Mouse (Mus musculus): ENCODE data around the gene Taf11. TPM values are rescaled to one million over a fixed set of nuclear protein-coding genes. Genes with fewer than 3 reads are reported as not detected.

The Taf11 gene
- total RNA-seq, 2 experiments from 2014 or later, result 14.0 to 19.1 TPM

DNA sequence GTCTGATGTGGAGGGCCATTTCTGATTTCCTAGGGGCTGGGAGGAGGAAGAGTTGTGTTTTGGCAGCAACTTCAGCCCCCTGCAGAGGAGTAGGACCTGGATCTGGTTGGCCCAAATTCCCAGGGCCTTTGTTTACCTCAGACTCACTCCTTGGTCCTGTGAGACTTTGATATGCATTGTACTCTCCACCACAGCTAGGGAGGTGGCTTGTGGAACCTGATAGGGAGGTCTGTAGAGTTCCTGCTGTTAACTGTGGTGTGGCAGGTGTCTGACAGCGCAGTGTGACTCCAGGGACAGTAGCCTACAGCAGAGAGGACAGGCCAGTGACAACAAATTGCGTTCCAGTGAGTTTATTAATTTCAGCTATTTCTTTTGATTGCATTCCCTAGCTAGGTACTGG lies 50.5 kb downstream of the Taf11 start:
- intact Hi-C loops (cut with DNase I), result loop anchor here (2.0 to 5.0 kb wide), 2 partner anchors 48 to 113 kb away; no protein-coding TSS in a partner anchor
- no peak for TF ChIP-seq CTCF (IDR thresholded peaks at IDR 0.05)
- no peak for DNase-seq
- Histone ChIP-seq H3K4me3 (no peak overlapping the region), H3K27ac (peak overlapping the region; percentile 1; the same call in 1 of the 2 replicates)

DNA sequence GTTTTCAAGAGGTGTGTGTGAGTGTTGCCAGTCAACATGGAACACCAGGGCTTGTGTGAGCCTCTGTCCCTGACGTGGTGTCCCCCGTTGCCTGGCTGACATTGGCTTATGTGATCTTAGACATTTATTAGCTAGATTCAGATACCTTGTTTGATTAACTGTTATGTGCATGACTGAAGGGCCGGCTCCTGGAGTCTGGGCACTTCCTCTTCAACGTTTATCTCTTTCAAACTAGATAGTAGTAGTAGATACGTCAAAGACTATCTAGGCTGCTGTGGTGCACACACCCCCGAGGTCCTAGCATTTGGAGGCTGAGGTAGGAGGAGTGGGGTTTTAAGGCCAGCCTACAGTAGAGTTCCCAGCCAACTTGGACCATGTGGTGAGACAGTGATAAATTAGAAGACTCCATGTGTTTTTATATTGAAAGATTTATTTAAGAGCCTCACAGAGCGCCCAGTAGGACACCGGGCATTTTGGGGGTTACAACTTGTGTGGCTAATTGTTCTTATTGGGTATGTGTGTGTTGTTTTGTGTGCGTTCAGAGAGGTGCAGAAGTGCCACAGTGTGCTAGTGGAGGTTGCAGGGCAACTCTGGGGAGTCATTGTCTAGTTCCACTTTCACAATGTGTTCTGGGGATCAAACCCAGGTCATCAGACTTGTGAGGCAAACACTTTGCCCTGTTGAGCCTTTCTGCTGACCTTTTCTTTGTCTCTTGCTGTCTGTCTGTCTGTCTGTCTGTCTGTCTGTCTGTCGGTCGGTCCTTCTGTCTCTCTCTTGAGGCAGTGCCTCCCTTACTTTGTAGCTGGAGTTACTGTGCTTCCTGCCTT lies 51.8 kb downstream of the Taf11 start:
- no peak for TF ChIP-seq CTCF (IDR thresholded peaks at IDR 0.05)
- no peak for DNase-seq
- H3K4me3 ChIP-seq, result peak overlapping the region; percentile 80
- intact Hi-C loops (cut with DNase I), result loop anchor here (2.0 to 5.0 kb wide), 2 partner anchors 49 to 114 kb away; no protein-coding TSS in a partner anchor
- peak overlapping the region; percentile 96 for H3K27ac ChIP-seq

DNA sequence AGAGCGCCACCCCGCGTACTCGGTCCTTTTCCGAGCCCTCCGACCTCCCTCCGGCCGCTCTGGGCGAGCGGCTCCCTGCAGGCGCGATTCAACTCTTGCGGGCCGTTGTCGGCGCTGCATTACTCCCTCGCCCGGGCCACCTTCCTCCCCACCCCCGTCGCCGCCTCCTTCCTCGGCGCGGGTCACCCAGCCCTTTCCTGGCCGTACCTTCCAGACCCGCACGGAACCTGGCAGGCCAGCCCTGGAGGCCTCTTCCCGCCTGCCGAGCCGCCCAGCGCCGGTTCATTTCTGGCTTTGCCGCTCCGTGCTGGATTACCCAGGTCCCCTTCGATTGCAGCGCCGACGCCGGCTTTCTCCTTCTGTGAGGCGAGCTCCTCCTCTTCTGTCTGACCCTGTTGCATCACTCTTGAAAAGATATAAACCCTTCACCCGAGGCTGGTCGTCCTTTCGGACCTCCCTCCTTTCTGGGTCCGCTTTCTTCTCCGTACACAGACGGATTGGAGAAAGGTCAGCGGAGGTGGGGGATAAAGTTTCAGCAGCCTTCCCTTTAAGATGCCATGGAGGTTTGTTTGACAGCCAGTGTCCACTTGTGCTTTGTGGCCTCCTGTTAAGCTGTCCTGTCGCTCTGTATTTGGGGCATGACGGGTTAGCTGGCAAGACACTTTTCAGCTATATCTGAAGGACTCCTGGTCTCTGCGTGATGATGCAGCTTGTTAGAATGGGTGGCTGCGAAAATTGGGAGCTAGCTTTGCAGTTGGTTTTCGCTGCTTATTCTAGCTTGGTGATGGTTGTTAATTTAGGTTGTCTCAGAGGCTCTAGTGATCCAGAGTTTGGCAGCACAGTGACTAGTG lies 52.6 kb downstream of the Taf11 start:
- Histone ChIP-seq H3K4me3 (peak overlapping the region; percentile 80), H3K27ac (peak overlapping the region; percentile 96)
- intact Hi-C loops (cut with DNase I), result loop anchor here (5.0 kb wide), 1 partner anchor 115 kb away; no protein-coding TSS in a partner anchor
- peak; percentile 76 for DNase-seq
- no peak; the same call in 1 of the 2 replicates for TF ChIP-seq CTCF (IDR thresholded peaks at IDR 0.05)

DNA sequence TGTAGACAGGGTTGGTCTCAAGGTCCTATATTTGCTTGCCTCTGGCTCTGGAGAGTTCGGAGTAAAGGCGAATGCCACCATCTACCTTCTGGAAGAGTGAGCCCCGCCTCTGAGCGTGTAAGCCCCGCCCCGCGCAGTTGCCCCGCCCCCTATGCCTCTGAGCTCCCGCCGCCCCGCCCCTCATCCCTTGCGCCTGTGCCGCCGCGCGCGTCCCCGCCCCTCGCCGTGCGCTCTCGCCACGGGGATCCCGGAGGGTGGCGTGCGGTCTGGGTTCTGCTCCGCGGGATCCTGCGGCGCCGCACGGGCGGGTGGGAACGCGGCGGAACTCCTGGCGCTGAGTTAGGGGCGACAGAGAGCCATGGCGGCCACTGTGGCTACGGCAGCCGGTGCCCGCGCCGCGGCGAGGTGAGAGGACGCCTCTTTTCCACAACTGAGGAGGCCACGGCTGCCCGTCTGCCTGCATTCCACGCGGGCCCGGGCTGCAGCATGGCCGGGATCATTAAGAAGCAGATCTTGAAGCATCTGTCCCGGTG lies 53.3 kb downstream of the Taf11 start, which contains the start of gene Uhrf1bp1:
TSS of gene Uhrf1bp1 (plus strand) at position 177 of the 533 bp plus-strand sequence.
- intact Hi-C loops (cut with DNase I), result loop anchor here (5.0 kb wide), 1 partner anchor 116 kb away; no protein-coding TSS in a partner anchor
- TF ChIP-seq CTCF (IDR thresholded peaks at IDR 0.05), result 0 out of 2 replicates have a peak, but pooled peaks have one; percentile 17
- peak; percentile 91 for DNase-seq
- H3K4me3 ChIP-seq, result peak within 1 kb of the TSS; percentile 80
- H3K27ac ChIP-seq, result peak within 1 kb of the TSS; percentile 96

Other genes starting within 250 kb of the Taf11 start
- gene Spdef, start 180.9 kb downstream of the Taf11 start, total RNA-seq (2021), result not detected
- gene D17Wsu92e, start 89.2 kb downstream of the Taf11 start, total RNA-seq (2021), result 100 to 1,000 TPM; 182 to 201 TPM
- gene Snrpc, start 71.7 kb downstream of the Taf11 start, total RNA-seq (2021), result 10 to 100 TPM; 68.3 to 71.2 TPM
- 10 to 100 TPM; 25.9 to 26.0 TPM for gene Uhrf1bp1, start 53.4 kb downstream of the Taf11 start, total RNA-seq (2021)
- gene Anks1, start 538 bp downstream of the Taf11 start, total RNA-seq (2021), result 10 to 100 TPM in 1 of 2 experiments, 1 to 10 TPM in 1; 8.8 to 23.4 TPM
- not detected for gene Tcp11, start 170.8 kb upstream of the Taf11 start, total RNA-seq (2021)
- under 1 TPM; 0.17 to 0.20 TPM for gene Scube3, start 232.3 kb upstream of the Taf11 start, total RNA-seq (2021)